Mouse (Mus musculus): Measurements from ENCODE around the gene Selenoo.

The Selenoo gene

DNA sequence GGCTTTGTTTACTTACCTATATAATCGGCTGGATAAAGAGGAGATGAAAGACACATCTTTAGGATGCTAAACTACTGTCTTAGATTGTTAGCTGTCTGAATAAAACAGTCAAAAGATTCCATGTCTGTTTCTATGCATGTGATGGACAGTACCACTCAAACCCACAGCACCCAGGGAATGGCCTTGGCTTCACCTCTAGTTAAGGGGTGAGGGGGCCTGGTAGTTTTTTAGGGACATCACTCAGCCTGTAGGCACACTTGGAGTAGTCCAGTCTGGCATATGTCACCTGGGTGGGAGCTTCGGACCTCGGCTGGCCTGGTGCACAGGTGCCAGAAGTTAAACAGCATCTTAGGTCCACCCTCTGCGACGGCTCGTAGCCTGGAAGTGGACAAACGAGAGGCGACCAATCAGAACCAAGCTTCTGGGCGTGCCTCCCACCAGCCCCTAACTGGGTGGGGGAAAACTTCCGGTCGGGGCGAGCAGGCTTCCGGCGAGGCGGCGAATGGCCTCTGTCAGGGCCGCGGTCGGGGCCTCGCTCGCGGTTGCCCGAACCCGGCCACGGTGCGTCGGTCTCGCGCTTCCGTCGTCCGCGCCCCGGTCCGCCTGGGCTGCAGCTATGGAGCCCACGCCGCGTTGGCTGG lies at the start of gene Selenoo:
Gene Selenoo (plus strand): TSS at position 478 of the 641 bp plus-strand sequence.
- DNase-seq: peak; percentile 93

DNA sequence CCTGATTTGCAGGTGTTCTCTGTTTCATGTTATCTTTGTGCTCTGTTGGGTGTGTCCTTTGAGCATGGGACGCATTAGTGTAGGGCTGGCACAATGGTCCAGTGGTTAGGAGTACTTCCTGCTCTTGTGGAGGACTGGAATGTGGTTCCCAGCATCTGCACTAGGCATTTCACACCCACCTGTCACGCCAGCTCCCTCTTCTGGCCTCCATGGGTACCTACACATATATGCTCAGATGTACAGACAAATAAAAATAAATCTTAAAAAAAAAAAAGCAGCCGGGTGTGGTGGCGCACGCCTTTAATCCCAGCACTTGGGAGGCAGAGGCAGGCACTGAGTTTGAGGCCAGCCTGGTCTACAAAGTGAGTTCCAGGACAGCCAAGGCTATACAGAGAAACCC lies 44.5 kb upstream of the Selenoo start:
- peak in 1 of 2 experiments; percentile 10 for DNase-seq

DNA sequence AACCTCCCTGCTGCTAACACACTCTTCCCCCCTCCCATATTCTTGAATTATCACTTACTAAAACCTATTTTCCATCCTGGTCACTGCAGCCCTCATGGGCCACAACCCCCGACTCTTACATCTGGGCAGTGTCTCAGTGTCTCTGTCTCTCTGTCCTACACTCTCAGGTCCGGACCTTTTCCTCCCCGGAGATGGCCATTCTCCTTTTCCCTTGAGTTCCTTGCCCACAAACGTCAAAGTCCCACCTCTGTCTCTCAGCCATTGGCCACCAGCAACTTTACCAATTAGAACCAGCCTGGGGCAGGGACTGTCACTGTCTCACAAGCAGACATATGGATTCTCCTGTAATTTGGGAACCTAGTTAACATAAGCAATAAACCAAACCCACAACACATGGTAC lies 42.5 kb upstream of the Selenoo start:
- DNase-seq: no peak

DNA sequence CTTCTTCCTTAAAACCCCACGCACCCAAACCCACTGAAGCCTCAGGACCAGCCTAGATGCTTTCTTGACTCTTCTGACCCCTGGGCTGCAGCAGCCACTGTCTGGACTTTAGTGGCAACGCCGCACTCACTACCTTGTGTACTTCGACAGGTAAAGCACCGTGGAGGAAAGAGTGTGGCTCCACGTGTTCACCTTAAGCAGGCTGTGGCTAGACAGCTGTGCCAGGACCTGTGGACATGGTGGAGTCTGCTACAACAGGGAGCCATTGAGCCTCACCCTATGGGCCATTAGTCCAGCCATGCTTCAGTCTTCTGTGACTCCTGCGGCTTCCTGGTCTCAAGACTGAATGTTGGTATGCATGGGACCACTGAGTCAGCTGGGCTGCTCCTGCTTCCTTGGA lies 34.2 kb upstream of the Selenoo start:
- peak; percentile 2 to 12 for DNase-seq

DNA sequence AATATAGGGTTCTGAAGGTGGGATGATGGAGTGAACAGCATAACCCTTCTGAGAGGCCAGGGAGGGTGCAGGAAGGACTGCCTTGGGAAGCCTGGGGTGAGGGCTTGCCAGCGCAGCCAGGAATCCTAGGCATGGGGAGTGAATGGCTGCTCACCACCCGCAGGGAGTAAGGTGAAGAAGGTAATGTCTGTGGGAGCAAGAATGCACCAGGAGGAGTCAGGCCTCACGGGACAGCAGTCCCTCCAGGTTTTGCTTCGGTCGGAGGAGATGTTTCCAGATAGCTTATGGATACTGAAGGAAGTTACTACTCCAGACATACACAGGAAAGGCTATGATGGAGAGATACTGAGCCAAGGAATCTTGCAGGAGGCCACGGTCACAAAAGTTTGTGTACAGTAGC lies 30.1 kb upstream of the Selenoo start:
- DNase-seq: peak; percentile 2 to 16

DNA sequence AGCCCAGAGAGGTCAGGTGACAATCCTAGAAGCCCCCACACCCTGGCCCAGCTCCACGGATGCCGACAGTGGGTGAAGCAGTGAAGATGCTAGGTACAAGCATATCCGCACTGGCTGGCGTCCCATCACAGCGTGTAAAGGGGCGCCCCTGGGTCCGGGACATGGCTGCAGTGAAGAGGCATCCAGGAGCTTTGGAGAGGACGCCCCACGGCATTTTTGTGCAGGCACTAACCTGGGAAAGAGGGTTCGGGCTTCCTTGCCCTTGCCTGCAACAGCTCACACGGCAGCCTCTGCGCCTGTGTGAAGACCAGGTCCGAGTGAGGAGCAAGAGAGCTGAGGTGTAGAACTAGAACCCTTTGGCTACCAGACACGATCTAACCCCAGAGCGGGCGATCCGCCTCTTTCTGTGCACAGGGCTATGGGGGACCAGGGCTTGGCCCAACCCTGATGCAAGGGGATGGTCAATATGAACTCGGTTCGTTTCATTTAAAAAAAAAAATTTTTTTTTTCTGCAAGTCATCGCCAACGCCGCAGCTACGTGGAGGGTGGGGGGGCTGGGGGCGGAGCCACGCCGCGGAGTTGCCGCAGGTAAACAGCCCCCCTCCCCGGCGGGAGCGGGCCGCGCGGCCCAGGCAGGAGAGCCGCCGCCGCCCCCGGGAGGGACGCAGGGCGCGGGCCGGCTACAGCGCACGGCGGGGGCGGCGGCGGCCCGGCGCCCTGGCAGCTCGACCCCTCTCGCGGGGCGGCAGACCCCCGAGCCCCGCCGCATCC lies 29.5 kb upstream of the Selenoo start, which contains the start of gene Panx2:
Gene Panx2 (plus strand): TSS at position 574 of the 771 bp plus-strand sequence.
- DNase-seq: peak; percentile 4 to 17

DNA sequence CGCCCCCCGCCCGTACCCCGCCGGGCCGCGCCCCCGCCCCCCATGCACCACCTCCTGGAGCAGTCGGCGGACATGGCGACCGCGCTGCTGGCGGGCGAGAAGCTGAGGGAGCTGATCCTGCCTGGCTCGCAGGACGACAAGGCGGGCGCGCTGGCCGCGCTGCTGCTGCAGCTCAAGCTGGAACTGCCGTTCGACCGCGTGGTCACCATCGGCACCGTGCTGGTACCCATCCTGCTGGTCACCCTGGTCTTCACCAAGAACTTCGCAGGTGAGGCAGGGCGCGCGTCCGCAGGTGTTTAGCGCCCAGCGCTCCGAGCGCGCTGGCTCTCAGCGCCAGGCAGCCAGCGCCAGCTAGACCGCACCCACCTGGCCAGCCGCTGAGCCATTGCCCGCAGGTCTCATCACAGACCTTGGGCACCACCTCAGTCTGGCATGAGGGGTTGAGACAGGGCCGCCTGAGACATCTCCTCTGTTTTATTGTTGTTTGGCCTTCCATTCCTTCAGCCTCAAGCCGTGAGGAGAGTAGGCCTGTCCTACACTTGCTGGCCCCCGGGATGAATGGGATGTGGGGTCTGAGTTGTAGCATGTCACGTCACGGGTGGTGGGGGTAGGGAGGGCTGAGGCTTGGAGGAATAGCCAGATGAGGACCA lies 28.7 kb upstream of the Selenoo start:
- DNase-seq: peak in 1 of 2 experiments; percentile 34

DNA sequence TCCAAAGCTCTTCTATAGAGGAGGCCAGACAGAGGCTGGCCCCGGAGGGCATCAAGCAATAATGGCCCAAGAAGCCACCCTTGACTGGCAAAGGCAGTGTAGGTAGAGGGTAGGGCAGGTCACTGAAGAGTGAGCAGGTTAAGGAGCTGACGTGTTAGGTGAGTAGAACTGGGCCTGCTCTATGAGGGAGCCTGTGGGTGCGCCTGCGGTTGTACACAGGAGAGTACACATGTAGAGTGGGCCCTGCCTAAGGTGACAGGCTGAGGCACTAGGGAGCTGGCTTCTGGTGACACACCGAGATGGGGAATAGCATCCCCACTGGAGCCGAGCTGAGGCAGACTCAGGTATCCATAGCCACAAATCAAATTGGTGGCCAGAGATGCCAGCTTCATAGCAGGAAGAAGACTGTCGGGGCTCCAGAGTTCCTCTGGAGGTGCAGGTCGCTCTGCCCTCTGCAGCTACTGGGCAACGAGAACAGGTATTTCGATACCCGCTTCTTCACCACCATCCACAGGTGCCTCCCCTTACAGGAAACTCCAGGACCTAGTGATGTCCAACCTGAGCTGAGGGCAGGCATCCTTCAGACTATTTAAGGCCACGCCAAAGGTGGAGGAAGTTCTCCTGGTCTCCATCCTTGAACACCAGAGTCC lies 27.9 kb upstream of the Selenoo start:
- peak in 1 of 2 experiments; percentile 16 for DNase-seq

DNA sequence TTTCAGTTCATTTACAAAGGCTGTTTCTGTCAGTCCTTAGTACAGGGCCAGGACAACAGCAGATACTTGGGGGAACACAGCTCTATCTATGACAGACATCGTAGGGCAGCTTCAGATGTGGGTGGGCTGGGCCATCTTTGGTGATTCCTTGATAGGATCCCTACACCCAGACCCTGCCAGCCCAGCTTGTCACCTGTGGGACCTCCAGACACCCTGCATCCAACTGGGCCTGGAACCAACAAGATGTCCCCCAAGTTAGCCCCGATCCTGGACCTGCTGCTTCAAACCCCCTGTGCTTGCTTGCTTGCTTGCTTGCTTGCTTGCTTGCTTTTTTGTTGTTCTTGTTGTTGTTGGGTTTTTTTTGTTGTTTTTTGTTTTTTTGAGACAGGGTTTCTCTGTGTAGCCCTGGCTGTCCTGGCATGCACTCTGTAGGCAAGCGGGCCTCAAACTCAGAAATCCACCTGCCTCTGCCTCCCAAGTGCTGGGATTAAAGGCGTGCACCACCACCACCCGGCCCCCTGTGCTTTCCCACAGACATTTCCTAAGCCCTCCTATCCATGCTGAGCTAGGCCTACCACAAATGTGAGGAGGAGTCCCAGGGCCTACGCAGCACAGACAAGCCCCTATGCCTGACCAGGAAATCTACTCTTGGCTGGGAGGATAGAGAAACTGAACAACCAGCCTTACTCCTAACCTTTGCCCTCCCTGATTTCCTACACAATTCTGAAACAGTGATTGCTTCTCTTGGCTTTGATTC lies 26.9 kb upstream of the Selenoo start:
- DNase-seq: peak in 1 of 2 experiments; percentile 14

DNA sequence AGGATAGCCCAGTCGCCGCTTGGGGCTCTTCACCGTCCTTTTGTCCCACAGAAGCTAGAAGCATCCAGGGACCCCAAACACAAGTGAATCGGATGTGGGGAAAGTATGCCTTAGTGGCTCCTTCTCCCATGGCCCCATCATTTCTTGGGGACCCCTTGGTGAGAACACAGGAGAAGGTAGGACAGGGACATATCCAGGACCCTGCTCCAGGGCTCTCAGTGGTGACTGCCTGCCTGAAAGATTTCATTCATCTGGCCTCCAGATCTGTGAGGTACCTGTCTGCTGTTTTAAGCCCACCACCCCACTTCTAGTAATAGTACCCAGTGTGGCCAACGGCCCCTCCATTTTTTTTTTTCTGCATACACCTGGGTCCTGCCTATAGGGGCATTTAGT lies 26.4 kb upstream of the Selenoo start:
- no peak for DNase-seq

DNA sequence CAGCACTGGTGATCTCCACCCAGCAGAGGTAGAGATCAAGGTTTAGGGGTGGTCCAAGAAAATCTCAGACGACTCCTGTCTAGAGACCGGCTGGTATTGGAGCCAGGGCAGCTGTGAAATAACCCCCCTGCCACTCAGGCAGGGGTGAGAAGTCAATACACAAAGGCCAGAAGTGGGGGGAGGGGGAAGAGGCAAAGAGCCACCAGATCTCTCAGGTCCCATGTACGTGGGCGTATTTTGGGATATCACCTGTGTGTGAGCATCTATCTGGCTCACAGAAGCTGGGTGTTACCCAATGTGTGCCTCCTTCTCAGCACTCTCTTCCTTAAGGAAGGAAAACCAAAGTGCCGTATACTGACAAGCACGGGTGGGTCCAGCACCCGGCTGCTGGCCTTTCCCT lies 25.9 kb upstream of the Selenoo start:
- DNase-seq: peak in 1 of 2 experiments; percentile 9

DNA sequence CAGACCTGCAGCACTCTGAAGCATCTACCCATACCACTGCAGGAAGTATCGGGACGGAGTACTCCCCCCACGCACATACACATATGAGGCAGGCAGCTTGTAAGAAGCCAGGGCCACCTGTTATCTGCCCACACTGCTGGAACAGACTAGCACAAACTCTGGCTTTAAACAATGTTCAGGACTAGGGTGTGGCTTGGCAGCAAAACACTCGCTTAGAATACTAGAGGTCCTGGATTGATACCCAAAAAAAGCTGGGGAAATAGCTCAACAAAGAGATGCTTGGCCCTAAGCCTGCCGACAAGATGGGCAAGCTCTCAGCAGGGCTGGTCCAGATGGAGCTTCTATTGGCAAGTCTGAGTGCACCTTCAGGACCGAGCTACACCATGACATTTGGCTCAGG lies 25.3 kb upstream of the Selenoo start:
- peak in 1 of 2 experiments; percentile 18 for DNase-seq

DNA sequence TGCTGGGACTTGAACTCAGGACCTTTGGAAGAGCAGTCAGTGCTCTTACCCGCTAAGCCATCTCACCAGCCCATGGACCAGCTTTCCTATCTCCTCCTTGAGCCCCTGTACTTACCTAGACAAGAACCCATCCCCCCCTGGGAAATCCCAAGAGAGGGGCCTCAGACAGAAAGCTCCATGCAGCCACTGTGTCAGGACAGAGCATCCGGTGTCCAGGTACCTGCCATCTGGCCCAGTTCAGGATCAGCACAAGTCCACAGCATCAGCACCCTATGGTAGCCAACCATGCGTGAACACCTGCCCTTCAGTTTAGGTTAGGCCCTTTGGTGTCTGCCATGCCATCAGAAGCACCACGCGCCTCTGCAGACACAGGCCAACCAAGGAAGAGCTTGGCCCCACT lies 24.0 kb upstream of the Selenoo start:
- peak in 1 of 2 experiments; percentile 16 for DNase-seq

DNA sequence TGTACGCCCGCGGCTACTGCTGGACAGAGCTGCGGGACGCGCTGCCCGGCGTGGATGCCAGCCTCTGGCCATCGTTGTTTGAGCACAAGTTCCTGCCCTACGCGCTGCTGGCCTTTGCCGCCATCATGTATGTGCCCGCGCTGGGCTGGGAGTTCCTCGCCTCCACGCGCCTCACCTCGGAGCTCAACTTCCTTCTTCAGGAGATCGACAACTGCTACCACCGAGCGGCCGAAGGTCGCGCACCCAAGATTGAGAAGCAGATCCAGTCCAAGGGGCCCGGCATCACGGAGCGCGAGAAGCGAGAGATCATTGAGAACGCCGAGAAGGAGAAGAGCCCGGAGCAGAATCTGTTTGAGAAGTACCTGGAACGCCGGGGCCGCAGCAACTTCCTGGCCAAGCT lies 21.3 kb upstream of the Selenoo start:
- DNase-seq: peak in 1 of 2 experiments; percentile 20

DNA sequence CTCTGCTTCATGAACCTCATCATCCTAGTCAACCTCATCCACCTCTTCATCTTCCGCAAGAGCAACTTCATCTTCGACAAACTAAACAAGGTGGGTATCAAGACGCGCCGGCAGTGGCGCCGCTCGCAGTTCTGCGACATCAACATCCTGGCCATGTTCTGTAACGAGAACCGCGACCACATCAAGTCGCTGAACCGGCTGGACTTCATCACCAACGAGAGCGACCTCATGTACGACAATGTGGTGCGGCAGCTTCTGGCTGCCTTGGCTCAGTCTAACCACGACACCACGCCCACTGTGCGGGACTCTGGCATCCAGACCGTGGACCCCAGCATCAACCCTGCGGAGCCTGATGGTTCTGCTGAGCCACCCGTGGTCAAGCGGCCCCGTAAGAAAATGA lies 20.7 kb upstream of the Selenoo start:
- no peak for DNase-seq

DNA sequence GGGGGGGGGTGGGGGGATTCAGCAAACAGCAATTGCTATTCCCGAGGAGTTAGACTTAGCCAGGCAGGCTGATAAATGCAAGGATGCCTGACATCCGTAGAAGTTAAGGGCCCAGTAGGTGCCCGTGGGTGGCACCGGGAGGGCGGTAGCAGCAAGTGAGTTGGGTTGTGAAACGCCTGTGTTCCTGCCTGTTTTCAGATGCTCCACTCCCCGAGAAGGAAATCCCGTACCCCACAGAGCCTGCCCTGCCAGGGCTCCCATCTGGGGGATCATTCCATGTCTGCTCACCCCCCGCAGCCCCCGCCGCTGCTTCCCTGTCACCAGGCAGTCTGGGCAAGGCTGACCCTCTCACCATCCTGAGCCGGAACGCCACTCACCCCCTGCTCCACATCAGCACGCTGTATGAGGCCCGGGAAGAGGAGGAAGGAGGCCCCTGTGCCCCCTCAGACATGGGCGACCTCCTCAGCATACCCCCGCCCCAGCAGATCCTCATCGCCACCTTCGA lies 19.5 kb upstream of the Selenoo start:
- DNase-seq: no peak

DNA sequence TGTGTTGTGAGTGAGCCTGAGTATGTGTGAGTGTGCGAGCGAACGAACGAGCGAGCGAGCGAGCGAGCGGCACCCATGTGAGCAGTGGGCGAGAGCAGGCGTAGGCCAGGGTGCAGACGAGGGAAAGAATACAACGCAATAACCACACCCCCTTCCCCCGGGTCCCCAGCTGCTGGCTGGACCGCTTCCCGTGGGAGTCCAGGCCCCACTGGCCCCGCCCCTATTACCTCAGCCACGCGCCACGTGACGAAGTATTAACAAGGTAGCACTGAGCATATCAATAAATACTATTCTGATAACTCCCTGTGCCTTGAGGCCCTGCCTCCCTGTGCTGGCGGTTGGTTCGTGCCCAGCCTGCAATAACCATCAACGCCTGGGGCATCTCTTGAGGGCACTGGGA lies 18.3 kb upstream of the Selenoo start:
- DNase-seq: no peak

DNA sequence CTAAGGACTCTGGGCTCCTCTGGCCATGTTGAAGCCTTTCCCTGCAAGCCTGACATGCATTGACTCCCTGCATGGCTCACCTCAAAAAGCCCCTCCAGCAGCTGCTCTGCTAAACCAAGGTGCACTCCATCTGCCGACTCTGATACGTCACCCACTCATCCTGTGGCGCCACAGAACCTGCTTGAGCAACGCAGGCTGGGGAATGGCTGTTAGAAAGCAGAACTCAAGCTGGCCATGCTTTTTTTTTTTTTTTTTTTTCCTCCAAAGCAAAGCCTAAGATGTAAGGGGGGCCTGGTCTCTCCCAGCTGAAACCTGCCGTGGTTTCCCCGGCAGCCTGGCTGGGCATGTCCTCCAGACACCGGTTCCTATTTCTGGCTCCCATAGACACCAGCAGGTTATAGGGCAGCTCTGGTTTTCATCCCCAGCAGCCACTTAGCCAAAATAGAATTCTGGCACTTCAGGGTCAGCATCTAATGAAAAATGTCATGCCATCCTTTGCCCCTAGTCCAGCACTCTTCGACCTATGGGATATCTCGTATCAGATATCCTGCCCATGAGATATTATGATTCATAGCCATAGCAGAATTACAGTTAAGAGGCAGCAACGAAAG lies 14.8 kb upstream of the Selenoo start:
- DNase-seq: no peak

DNA sequence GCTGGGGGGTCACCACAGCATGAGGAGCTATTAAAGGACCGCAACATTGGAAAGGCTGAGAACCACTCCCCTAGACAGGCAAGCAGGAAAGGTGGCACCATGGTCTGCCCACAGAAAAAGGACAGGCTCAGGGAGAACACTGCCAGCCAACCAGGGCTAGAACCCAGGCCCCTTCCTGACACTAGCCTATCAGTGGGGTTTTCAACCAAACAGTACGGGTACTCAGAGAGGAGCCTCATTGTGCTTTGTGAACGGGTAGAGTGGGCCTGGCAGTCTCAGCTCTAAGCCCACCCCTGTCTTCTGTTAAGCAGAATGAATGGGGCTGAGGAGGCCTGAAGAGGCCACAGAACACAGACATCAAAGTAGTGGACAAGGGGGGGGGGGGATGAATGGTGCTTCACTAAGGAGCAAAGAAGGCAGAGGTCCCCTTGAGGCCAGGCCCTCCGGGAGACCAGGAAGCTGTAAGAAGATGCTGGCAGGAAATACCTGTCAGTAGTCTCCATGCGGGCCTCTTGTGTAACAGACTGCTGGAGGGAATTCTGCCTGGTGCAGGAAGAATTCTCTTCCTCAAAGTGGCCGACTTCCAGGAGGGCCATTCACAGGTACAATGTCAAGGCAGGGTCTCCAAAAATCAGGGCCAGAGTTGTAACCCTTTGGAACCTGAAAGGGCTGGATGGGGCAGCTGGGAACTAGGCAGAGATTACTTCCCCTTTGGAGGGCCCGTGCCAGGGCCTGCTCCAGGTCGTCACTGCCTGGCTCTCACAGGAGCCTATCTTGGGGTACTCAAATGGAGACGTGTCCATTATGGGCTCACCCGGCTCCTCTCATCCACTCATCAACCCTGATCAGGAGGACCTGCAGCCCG lies 14.0 kb upstream of the Selenoo start, which contains the start of gene Trabd:
Gene Trabd (plus strand): TSS at position 512 of the 865 bp plus-strand sequence.
- no peak for DNase-seq

DNA sequence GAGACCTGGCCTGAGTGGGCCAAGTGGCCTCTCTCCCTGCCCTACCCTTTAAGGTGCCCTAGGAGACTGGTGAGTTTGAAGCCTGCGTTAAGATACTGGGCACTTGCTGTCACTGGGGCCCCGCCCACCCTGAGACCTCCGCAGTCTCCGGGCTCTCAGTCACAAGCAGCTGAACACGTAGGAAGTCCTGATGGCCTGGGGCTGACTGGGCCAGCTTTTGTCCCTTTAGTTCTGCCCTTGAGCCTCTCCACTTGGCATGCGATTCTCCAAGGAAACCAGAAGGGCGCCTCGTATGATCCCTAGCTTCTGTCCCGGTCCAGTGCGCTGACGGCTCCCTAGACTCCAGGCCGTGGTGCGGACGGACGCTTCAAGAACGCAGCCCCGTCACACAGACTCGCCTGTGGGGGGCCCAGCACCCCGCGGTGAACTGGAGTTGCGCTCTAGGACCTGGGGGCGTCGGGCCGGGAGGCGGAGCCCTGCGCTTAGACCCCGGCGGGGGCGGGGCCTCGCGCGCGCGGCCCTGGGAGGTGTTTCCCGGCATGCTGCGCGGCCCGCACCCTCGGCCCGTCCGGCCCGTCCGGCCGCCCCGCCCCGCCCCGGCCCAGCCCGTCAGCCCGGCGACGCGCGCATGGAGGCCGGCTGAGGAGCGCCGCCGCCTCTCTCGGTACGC lies 13.3 kb upstream of the Selenoo start:
- peak; percentile 93 to 95 for DNase-seq

Measured in lung, postnatal 4 days (tissue).